9 mouse cellular contexts compared by ENCODE assay signal in genomic region chr3:98915659-98916058, GRCm38 (mm10). TPM values are rescaled to one million over a fixed set of nuclear protein-coding genes. Genes with fewer than 3 reads are reported as not detected.
DNase-seq lines count a peak whose midpoint lies in the region; ATAC-seq lines count a peak whose summit lies in the region.
"Had no signal": no experiment of that assay in that cellular context is flagged by ENCODE, and none has a peak within 500 bp of the region (broad histone marks: within the 10 kb centered on the region; RNA-seq: fewer than 3 reads in every experiment).

No protein-coding gene starts in this region.

- no peak for ATAC-seq in hindbrain, embryonic 16.5 days
- 0 out of 2 replicates have a peak, but pooled peaks have one; percentile 29 for ATAC-seq in neural tube, embryonic 12.5 days (ENCODE audit: low FRiP score, low read depth)

- no peaks in the 10 kb centered on the region for H3K27me3 ChIP-seq in hindbrain, embryonic 10.5 days (ENCODE audit: insufficient read depth, poor library complexity, severe bottlenecking)
- no peaks in the 10 kb centered on the region for H3K27me3 ChIP-seq in hindbrain, embryonic 16.5 days (replicated peaks; ENCODE audit: control insufficient read depth, insufficient read depth, low read length)
- H3K27me3 ChIP-seq in neural tube, embryonic 12.5 days (replicated peaks): no peaks in the 10 kb centered on the region
- H3K27me3 ChIP-seq: embryonic facial prominence, embryonic 12.5 days had no signal

- no peak overlapping the region for H3K4me3 ChIP-seq in hindbrain, embryonic 10.5 days
- H3K4me3 ChIP-seq in hindbrain, embryonic 16.5 days (ENCODE audit: low read length): no peak overlapping the region
- H3K4me3 ChIP-seq in neural tube, embryonic 12.5 days: no peak overlapping the region
- H3K4me3 ChIP-seq: embryonic facial prominence, embryonic 12.5 days had no signal

- no peaks in the 10 kb centered on the region for H3K9me3 ChIP-seq in hindbrain, embryonic 10.5 days
- no peaks in the 10 kb centered on the region for H3K9me3 ChIP-seq in hindbrain, embryonic 16.5 days (ENCODE audit: control insufficient read depth, low read length)
- no peaks in the 10 kb centered on the region for H3K9me3 ChIP-seq in neural tube, embryonic 12.5 days
- H3K9me3 ChIP-seq: embryonic facial prominence, embryonic 12.5 days had no signal

- peak; percentile 78 for DNase-seq in hindbrain, embryonic 10.5 days (ENCODE audit: low spot score)
- DNase-seq in Muller cell, postnatal 12 days (ENCODE audit: inconsistent ontology term): peak; percentile 43
- DNase-seq in cerebellum, postnatal 4 days (ENCODE audit: low spot score in 2 of 2): peak; percentile 63 to 71
- DNase-seq in gastrocnemius, postnatal 14 days: peak; percentile 50
- peak; percentile 5 to 18 for DNase-seq in left cerebral cortex, adult 8-10 months (ENCODE audit: low spot score in 2 of 2)
- DNase-seq in urinary bladder, adult 2 months (ENCODE audit: low spot score): peak; percentile 47

- H3K27ac ChIP-seq in hindbrain, embryonic 10.5 days: no peak overlapping the region
- no peak overlapping the region for H3K27ac ChIP-seq in hindbrain, embryonic 16.5 days (ENCODE audit: low read depth, low read length)
- no peak overlapping the region for H3K27ac ChIP-seq in neural tube, embryonic 12.5 days
- H3K27ac ChIP-seq: embryonic facial prominence, embryonic 12.5 days had no signal

- H3K4me2 ChIP-seq in hindbrain, embryonic 16.5 days (ENCODE audit: low read length): no peak overlapping the region
- H3K4me2 ChIP-seq in neural tube, embryonic 12.5 days (replicated peaks): no peak overlapping the region
- H3K4me2 ChIP-seq: embryonic facial prominence, embryonic 12.5 days had no signal

- WGBS in hindbrain, embryonic 10.5 days: 8% methylated on average over 4 of the region's 4 CpGs
- 4% methylated on average over 4 of the region's 4 CpGs for WGBS in hindbrain, embryonic 16.5 days
- WGBS in neural tube, embryonic 12.5 days: 5% methylated on average over 4 of the region's 4 CpGs

- H3K9ac ChIP-seq in hindbrain, embryonic 16.5 days (ENCODE audit: low read depth, low read length): no peak overlapping the region
- H3K9ac ChIP-seq in neural tube, embryonic 12.5 days: no peak overlapping the region
- H3K9ac ChIP-seq: embryonic facial prominence, embryonic 12.5 days had no signal

- no peaks in the 10 kb centered on the region for H3K36me3 ChIP-seq in hindbrain, embryonic 10.5 days
- H3K36me3 ChIP-seq in hindbrain, embryonic 16.5 days (ENCODE audit: control insufficient read depth, insufficient read depth, low read length): no peaks in the 10 kb centered on the region
- no peaks in the 10 kb centered on the region for H3K36me3 ChIP-seq in neural tube, embryonic 12.5 days
- H3K36me3 ChIP-seq: embryonic facial prominence, embryonic 12.5 days had no signal

- no peaks in the 10 kb centered on the region for H3K4me1 ChIP-seq in hindbrain, embryonic 10.5 days (replicated peaks)
- H3K4me1 ChIP-seq in hindbrain, embryonic 16.5 days (ENCODE audit: control insufficient read depth, insufficient read depth, low read depth, low read length): no peaks in the 10 kb centered on the region
- H3K4me1 ChIP-seq in neural tube, embryonic 12.5 days: no peaks in the 10 kb centered on the region
- H3K4me1 ChIP-seq: embryonic facial prominence, embryonic 12.5 days had no signal

- intact Hi-C loops in gastrocnemius, postnatal 14 days (cut with DNase I; ENCODE audit: low total_unique reads): no loop called here

RNA-seq across cellular contexts. Expression of gene Hao2, which starts 22.6 kb away (rescaled TPM):
- not detected in 2 replicates for polyA plus RNA-seq in hindbrain, embryonic 10.5 days (2016; fragmentation: Nextera tagmentation; extraction: Ambion mirVana)
- polyA plus RNA-seq in hindbrain, embryonic 16.5 days (2015; fragmentation: Nextera tagmentation; extraction: Ambion mirVana): not detected in 2 replicates
- total RNA-seq in gastrocnemius, postnatal 14 days (2021): not detected
- total RNA-seq in left cerebral cortex, adult 8-10 months (2022): not detected
- polyA plus RNA-seq in neural tube, embryonic 12.5 days (2016; fragmentation: Nextera tagmentation; extraction: Ambion mirVana): 0.09 TPM in 1 of 2 replicates, not detected in the other
- 0.06 TPM in 2 replicates for polyA plus RNA-seq in urinary bladder, adult 2 months (2012; rRNA removed)

RNA-seq across cellular contexts. Expression of gene Hsd3b1, which starts 56.1 kb away (rescaled TPM):
- polyA plus RNA-seq in hindbrain, embryonic 10.5 days (2016; fragmentation: Nextera tagmentation; extraction: Ambion mirVana): 0.19 and 0.33 TPM in 2 replicates
- not detected in 2 replicates for polyA plus RNA-seq in hindbrain, embryonic 16.5 days (2015; fragmentation: Nextera tagmentation; extraction: Ambion mirVana)
- total RNA-seq in gastrocnemius, postnatal 14 days (2021): not detected
- 1 to 10 TPM in 2 of 4 experiments, not detected in 2; 4.5 to 4.7 TPM for total RNA-seq in left cerebral cortex, adult 8-10 months (2022)
- 0.19 and 0.23 TPM in 2 replicates for polyA plus RNA-seq in neural tube, embryonic 12.5 days (2016; fragmentation: Nextera tagmentation; extraction: Ambion mirVana)
- 0.03 TPM in 1 of 2 replicates, not detected in the other for polyA plus RNA-seq in urinary bladder, adult 2 months (2012; rRNA removed)

Comparison
In these comparisons a context has a peak if more than half of its experiments do, and no peak if none do; other contexts are left out.
1. DNase-seq: peak in every context shown above with its lines; median percentile 78 in hindbrain, embryonic 10.5 days; 67 in cerebellum, postnatal 4 days; 50 in gastrocnemius, postnatal 14 days; 47 in urinary bladder, adult 2 months; 43 in Muller cell, postnatal 12 days; 12 in left cerebral cortex, adult 8-10 months.